Mouse (Mus musculus) CD4-positive naive resting alpha-beta T cell, adult 76 days (primary cell): ENCODE measurements around the gene Setd3. TPM values are rescaled to one million over a fixed set of nuclear protein-coding genes. Genes with fewer than 3 reads are reported as not detected.

ENCODE experiments used
- total RNA-seq: library from RNA; stranded (reverse); gene quantifications from one replicate; pipeline ENCODE4 v1.2.4, GENCODE M21; 2023

The Setd3 gene
- 95.5 TPM for total RNA-seq

GRCm38 (mm10) chr12:108179246-108179320 is at the start of gene Setd3:
Gene Setd3, minus strand, starts transcription at chr12:108179314.

GRCm38 (mm10) chr12:108179321-108180266 is 480 bp upstream of the Setd3 start, which contains the start of gene Ccnk:
Gene Ccnk, plus strand, starts transcription at chr12:108179579.

Other genes starting within 250 kb of the Setd3 start
- gene Bcl11b, start 175.7 kb downstream of the Setd3 start, total RNA-seq: 264 TPM
- gene Ccnk, start 265 bp upstream of the Setd3 start, total RNA-seq: 123 TPM
- 1.7 TPM for gene Ccdc85c, start 96.1 kb upstream of the Setd3 start, total RNA-seq
- gene Hhipl1, start 127.0 kb upstream of the Setd3 start, total RNA-seq: not detected
- gene Cyp46a1, start 155.1 kb upstream of the Setd3 start, total RNA-seq: not detected
- not detected for gene Eml1, start 191.6 kb upstream of the Setd3 start, total RNA-seq